Mouse (Mus musculus): ENCODE measurements around the gene Ranbp3. TPM values are rescaled to one million over a fixed set of nuclear protein-coding genes. Genes with fewer than 3 reads are reported as not detected.

Ranbp3 gene
- polyA plus RNA-seq, 1 experiment from 2014 or later = 73.5 TPM

DNA sequence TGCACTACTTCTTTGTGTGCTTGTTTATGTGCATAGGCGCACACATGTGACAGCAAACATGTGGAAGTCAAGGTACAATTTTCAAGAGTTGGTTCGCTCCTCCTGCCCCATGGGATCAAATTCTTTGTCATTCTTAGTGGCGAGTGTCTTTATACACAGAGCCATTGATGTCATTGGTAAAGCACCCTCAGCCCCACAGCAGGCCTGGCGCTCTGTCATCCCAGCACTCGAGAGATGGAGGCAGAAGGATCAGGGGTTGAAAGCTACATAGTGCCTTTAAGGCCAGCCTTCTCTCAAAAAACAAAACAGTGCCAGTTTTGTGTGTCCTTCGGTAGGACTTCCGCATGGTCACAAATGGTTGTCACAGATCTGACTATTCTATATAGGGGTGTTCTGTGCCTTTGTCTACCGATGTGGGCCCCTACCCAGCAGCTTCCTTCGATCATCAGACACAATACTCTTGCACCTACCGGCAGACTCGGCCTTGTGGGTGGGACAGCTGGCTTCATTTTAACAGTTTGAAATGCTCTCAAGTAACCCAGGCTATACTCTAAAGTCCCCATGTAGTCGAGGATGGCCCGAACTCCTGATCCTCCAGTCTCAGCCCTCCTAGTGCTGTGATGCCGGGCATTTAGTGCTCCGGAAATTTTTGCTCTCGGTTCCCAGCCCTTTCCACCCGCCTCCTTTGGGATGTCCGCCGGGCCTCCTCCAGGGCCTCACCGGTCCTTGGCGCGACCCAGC, 43.0 kb downstream of the Ranbp3 start:
- Histone ChIP-seq H3K9me3 (no peaks in the 10 kb centered on the region), H3K4me3 (replicated peaks) (peak overlapping the region; percentile 80), H3K36me3 (peaks cover 10% of the 10 kb centered on the region), H3K4me2 (replicated peaks) (peak overlapping the region; percentile 79), H3K27ac (peak overlapping the region; percentile 84), H3K9ac (peak overlapping the region; percentile 80), H3K27me3 (replicated peaks) (no peaks in the 10 kb centered on the region), H3K4me1 (replicated peaks) (peaks cover 24% of the 10 kb centered on the region)
- peak; percentile 0; the same call in 1 of the 2 replicates for ATAC-seq
- WGBS = 23% methylated on average over 22 of the region's 22 CpGs

DNA sequence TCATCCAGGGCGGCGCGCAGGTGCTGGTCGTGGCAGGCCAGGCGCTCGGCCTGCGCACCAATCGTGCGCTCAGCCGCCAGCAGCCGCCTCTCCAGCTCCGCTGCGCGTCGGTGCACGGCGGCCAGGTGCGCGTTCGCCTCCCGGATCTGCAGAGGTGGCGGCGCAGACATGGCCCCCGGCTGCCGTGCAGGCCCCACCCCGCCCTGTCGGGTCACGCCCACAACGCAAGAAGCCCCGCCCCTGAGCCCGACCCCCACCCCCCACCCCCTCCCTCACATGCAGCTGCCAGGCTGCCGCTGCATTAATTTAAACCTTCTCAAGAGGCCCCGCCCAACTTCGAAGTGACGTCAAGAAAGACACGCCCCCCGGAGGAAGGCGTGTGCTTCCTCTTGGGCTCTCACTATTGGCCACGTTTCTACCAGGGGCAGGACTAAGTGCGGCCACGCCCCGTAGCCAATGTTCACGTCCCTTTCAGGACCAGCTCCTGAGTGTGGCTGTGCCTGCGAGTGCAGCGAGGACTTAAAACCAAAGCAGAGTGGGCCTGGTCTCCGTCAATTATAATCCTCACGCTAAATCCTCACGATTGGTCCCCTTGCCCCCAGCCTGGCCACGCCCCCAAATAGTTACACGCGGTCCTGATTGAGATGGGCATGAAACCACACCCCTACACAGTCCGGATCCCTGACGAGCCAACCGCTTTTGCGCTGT, 43.7 kb downstream of the Ranbp3 start:
- WGBS = under 1% methylated on average over 55 of the region's 55 CpGs
- peak; percentile 93 for ATAC-seq
- Histone ChIP-seq H3K36me3 (peaks cover 7% of the 10 kb centered on the region; the same call in 1 of the 2 replicates), H3K9me3 (no peaks in the 10 kb centered on the region), H3K4me3 (replicated peaks) (peak overlapping the region; percentile 80), H3K4me1 (replicated peaks) (peaks cover 24% of the 10 kb centered on the region), H3K9ac (peak overlapping the region; percentile 80), H3K4me2 (replicated peaks) (peak overlapping the region; percentile 79), H3K27ac (peak overlapping the region; percentile 84), H3K27me3 (replicated peaks) (no peaks in the 10 kb centered on the region)

DNA sequence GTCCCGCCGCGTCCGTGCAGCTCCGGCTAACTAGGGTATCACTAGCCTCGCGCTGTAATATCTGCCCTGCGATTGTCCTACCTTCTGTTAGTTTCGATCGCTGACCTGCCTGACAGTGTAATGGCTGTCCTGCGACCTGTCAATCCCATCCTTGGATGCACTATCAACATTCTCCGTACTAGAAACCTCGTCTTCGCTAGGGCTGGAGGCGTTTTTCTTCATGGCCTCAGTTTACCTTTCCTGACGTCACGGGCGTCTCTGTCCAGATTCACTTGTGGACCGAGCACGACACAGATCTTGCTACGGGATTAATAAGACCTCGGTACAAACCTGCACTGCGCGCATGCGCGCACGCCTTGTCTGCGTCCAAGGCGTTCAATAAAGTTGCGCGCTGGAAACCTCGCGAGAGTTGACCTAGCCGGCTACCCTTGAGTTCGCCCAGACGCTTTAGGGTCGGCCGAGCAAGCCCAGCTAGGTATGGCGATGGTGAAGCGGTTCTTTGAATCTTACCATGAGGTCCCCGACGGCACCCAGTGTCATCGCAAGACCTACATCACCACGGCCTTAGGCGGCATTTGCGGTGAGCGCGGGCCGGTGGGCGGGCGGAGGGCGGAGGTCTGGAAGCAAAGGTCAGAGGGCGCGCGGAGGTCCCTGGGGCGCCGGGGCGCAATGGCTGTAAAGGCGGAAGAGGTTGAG, 44.4 kb downstream of the Ranbp3 start, which contains the start of the genes Ndufa11 and Vmac:
TSS of gene Ndufa11 (plus strand) at position 405 of the 696 bp plus-strand sequence.
TSS of gene Vmac (minus strand) at position 660 of the 696 bp plus-strand sequence.
- Histone ChIP-seq H3K36me3 (0 out of 2 replicates have a peak, but pooled peaks cover 5% of the 10 kb centered on the region), H3K9ac (peak within 1 kb of the TSS; percentile 80), H3K9me3 (no peaks in the 10 kb centered on the region), H3K4me1 (replicated peaks) (peaks cover 24% of the 10 kb centered on the region), H3K27me3 (replicated peaks) (no peaks in the 10 kb centered on the region), H3K27ac (peak within 1 kb of the TSS; percentile 84), H3K4me2 (replicated peaks) (peak within 1 kb of the TSS; percentile 79), H3K4me3 (replicated peaks) (peak within 1 kb of the TSS; percentile 80)
- ATAC-seq = peak; percentile 82
- WGBS = under 1% methylated on average over 59 of the region's 59 CpGs

DNA sequence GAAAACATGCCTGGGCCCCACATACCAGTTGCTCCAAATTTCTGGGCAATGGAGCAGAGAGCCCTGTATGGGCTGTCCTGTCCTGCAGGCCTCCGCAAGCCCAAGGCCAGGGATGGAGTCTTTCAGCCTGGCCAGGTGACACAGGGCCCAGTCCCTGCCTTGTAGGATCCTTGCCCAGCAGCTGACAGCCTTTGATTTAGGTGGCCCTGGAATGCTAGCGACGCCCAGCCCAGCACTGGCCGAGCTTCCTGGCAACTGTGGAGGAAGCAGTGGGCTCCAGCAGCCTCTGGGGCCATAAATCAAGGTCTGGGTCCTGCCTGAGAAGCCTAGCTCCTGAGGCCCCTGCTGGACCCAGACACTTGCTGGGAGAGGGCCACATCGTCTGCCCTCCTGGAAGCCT, 49.3 kb downstream of the Ranbp3 start:
- Histone ChIP-seq H3K36me3 (0 out of 2 replicates have a peak, but pooled peaks cover 11% of the 10 kb centered on the region), H3K9me3 (no peaks in the 10 kb centered on the region), H3K4me3 (replicated peaks) (no peak overlapping the region), H3K27ac (no peak overlapping the region), H3K9ac (0 out of 2 replicates have a peak overlapping the region, but pooled peaks have one; percentile 1), H3K4me1 (replicated peaks) (peaks cover 28% of the 10 kb centered on the region), H3K4me2 (replicated peaks) (no peak overlapping the region), H3K27me3 (replicated peaks) (no peaks in the 10 kb centered on the region)
- ATAC-seq = no peak
- WGBS = 38% methylated on average over 5 of the region's 5 CpGs

DNA sequence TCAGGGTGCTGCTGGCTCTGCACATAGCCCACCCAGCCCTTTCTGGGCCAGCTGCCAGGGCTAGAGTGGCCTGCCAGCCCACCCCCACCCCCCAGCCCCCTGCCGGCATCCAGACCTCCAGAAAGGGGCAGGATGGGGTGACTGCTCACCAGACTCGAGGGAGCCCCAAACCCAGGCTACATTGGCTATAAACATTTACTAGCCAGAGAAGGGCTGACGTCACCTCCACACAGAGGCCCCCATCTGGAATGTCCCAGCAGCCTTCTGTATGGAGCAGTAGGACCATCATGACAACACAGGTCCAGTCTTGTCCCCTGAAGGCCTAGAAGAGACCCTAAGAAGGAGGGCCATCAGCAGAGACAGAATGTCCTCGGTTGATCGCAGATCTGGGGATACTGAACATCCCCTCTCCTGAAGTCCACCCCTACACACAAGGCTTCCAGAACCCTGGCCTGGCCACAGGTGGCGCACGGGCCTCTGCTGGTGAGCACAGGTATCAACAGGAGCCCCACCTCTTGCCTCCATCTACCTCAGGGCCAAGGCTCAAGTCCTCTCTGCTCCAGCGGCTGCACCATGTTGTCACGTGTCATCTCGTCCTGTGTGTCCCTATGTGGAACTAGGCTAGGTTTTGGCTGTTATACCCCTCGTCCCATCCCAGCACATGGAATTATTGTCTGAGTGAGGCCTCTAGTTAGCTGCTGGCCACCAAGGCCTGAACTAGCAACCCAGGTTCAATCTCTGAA, 50.5 kb downstream of the Ranbp3 start:
- H3K9ac ChIP-seq = no peak overlapping the region
- H3K4me2 ChIP-seq (replicated peaks) = no peak overlapping the region
- H3K4me3 ChIP-seq (replicated peaks) = no peak overlapping the region
- no peaks in the 10 kb centered on the region for H3K9me3 ChIP-seq
- peaks cover 35% of the 10 kb centered on the region for H3K4me1 ChIP-seq (replicated peaks)
- no peak overlapping the region for H3K27ac ChIP-seq
- no peaks in the 10 kb centered on the region for H3K27me3 ChIP-seq (replicated peaks)
- ATAC-seq = no peak
- 0 out of 2 replicates have a peak, but pooled peaks cover 11% of the 10 kb centered on the region for H3K36me3 ChIP-seq
- 77% methylated on average over 11 of the region's 11 CpGs for WGBS

DNA sequence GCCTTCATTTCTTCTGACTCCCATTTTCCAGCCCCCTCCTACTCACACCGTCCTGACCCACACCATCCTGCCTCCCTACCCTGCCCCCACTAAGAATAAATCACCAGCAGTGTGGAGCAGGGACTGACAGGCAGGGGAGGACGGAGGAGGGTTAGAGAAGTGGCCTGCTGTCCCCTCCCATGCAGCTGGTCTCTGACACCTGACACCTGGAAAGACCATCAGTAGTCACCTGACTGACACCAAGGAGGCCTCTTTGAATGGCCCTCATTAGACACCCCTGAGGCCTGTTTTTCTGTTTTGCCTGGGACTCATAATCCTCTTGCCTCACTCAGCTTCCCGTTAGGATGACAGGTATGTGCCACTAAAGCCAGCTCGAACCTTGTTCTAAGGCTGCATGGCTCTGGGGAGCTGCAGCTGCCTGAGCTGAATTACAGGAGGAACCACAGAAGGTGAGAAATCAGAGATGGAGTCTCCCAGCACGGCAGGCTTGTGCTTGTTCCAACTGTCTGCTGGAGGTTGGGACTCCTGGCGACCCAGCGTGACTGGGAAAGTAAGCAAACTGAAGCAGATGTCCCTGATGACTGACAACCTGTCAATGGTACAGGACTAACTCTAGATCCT, 54.0 kb downstream of the Ranbp3 start:
- H3K4me3 ChIP-seq (replicated peaks) = no peak overlapping the region
- peaks cover 31% of the 10 kb centered on the region for H3K4me1 ChIP-seq (replicated peaks)
- H3K27ac ChIP-seq = peak overlapping the region; percentile 48; the same call in 1 of the 2 replicates
- 14% methylated on average over 7 of the region's 7 CpGs for WGBS
- no peak overlapping the region for H3K9ac ChIP-seq
- ATAC-seq = peak; percentile 32
- no peaks in the 10 kb centered on the region for H3K9me3 ChIP-seq
- H3K36me3 ChIP-seq = 0 out of 2 replicates have a peak, but pooled peaks cover 6% of the 10 kb centered on the region
- H3K27me3 ChIP-seq (replicated peaks) = no peaks in the 10 kb centered on the region
- H3K4me2 ChIP-seq (replicated peaks) = no peak overlapping the region

DNA sequence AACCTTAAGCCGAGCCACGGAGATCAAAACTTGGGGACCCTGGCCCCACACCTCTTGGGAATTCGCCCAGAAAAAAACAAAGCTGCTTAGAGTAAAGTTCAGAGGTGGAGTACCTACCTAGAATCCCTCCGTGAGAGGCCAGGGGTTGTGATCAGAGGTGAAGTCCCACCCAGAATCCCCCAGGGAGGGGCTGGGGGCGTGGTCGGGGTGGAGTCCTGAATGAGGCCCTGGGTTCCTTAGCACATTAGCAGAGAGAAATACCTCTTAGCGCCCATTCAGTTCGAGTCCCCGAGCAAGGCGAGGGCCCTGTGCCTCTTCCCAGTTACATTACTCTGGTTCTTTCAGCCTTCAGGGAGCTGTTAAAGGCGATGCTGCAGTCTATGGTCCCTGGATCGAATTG, 54.6 kb downstream of the Ranbp3 start:
- 11% methylated on average over 12 of the region's 12 CpGs for WGBS
- Histone ChIP-seq H3K9me3 (no peaks in the 10 kb centered on the region), H3K9ac (no peak overlapping the region), H3K4me2 (replicated peaks) (peak overlapping the region; percentile 42), H3K36me3 (0 out of 2 replicates have a peak, but pooled peaks cover 5% of the 10 kb centered on the region), H3K4me1 (replicated peaks) (peaks cover 30% of the 10 kb centered on the region), H3K27ac (peak overlapping the region; percentile 48), H3K4me3 (replicated peaks) (no peak overlapping the region), H3K27me3 (replicated peaks) (no peaks in the 10 kb centered on the region)
- peak; percentile 71 for ATAC-seq

DNA sequence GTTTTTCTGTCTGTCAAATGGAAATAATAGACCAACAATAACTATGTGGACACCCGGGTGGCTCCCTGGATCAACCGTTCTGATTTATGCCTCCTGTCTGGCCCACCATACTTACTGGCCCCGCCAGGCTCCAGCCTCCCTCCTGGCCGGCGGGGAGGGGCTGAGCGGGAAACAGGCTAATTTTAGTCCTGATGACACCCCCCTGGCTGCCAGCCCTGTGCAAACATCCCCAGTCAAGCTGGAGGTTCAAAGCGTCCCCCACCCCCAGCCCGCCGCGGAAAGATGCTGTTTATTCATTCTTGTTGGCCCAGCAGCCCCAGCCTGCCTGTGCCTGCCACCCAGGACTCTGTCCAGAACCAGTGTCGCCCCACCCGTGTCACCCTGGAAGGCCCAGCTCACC, 55.0 kb downstream of the Ranbp3 start:
- Histone ChIP-seq H3K36me3 (0 out of 2 replicates have a peak, but pooled peaks cover under 1% of the 10 kb centered on the region), H3K27me3 (replicated peaks) (no peaks in the 10 kb centered on the region), H3K4me3 (replicated peaks) (no peak overlapping the region), H3K27ac (peak overlapping the region; percentile 48; the same call in 1 of the 2 replicates), H3K9me3 (no peaks in the 10 kb centered on the region), H3K4me1 (replicated peaks) (peaks cover 28% of the 10 kb centered on the region), H3K9ac (no peak overlapping the region), H3K4me2 (replicated peaks) (peak overlapping the region; percentile 42)
- 6% methylated on average over 12 of the region's 12 CpGs for WGBS
- peak; percentile 35 for ATAC-seq

DNA sequence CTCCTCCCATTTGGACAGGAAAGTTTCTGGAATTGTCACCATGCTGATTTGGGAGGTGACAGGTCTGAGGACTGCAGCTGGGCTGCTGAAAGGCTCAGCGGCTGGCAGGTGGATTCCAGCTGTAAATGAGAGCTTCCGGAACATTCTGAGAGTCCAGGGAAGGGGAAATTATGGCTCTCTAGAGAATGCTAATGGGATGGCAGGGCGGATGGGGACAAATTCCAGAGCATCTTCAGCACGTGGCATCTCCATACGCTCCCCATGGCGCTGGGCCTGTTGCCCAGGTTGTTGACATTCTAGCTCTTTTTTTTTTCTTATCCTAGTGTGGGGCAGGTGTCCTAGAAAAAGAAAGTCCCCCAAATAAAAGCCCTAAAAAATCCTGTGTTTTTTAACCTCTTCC, 56.1 kb downstream of the Ranbp3 start:
- Histone ChIP-seq H3K27ac (no peak overlapping the region), H3K36me3 (no peaks in the 10 kb centered on the region), H3K9ac (no peak overlapping the region), H3K27me3 (replicated peaks) (no peaks in the 10 kb centered on the region), H3K4me1 (replicated peaks) (peaks cover 23% of the 10 kb centered on the region), H3K9me3 (no peaks in the 10 kb centered on the region), H3K4me2 (replicated peaks) (no peak overlapping the region), H3K4me3 (replicated peaks) (no peak overlapping the region)
- ATAC-seq = no peak
- WGBS = 53% methylated on average over 6 of the region's 6 CpGs

DNA sequence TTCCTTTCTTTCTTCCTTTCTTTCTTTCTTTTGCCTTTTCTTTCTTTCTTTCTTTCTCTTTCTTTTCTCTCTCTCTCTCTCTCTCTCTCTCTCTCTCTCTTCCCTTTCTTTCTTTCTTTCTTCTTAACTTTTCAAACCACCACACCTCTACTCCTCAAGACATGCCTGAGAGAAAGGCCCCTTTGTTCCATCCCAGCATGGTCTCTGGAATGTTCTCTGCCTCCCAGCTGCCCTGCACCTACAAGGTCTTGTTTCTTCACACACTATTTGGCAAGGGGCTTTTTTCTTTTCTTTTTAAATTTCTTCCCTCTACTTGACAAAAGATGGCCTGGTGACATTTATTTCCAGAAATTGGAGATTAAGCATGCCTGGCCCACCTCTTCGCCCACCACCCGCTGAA, 56.6 kb downstream of the Ranbp3 start:
- Histone ChIP-seq H3K4me2 (replicated peaks) (no peak overlapping the region), H3K4me3 (replicated peaks) (no peak overlapping the region), H3K27ac (no peak overlapping the region), H3K27me3 (replicated peaks) (no peaks in the 10 kb centered on the region), H3K36me3 (no peaks in the 10 kb centered on the region), H3K4me1 (replicated peaks) (peaks cover 23% of the 10 kb centered on the region), H3K9ac (no peak overlapping the region), H3K9me3 (no peaks in the 10 kb centered on the region)
- no peak for ATAC-seq
- 73% methylated on average over 2 of the region's 2 CpGs for WGBS

DNA sequence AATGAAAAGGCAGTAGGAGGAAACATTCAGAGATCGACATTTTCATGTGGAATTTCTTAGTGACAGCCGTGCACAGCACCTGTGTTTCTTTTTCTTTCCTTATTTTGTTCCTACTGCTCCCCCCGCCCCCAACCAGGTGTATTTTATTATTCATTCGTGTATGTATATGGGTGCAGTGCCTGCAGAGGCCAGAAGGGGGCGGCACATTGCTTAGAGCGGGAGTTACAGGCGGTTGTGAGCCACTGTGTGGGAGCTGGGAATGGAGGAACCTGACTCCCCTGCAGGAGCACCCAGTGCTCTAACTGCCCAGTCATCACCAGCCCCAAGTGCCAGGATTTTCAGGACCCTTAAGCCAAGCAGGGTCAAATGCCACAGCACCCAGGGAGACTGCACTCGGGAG, 63.4 kb downstream of the Ranbp3 start:
- Histone ChIP-seq H3K36me3 (no peaks in the 10 kb centered on the region), H3K27me3 (replicated peaks) (no peaks in the 10 kb centered on the region), H3K27ac (no peak overlapping the region), H3K9ac (no peak overlapping the region), H3K4me3 (replicated peaks) (no peak overlapping the region), H3K4me2 (replicated peaks) (no peak overlapping the region), H3K4me1 (replicated peaks) (no peaks in the 10 kb centered on the region), H3K9me3 (no peaks in the 10 kb centered on the region)
- 47% methylated on average over 8 of the region's 8 CpGs for WGBS
- no peak for ATAC-seq
